Mouse (Mus musculus): ENCODE results near the gene Serpina6. TPM values are rescaled to one million over a fixed set of nuclear protein-coding genes. Genes with fewer than 3 reads are reported as not detected.

The Serpina6 gene
- 0.29 TPM in 1 of 2 replicates, not detected in the other for polyA plus RNA-seq (2012; rRNA removed)

GRCm38 (mm10) chr12:103656848-103657626, at the start of gene Serpina6:
TSS of gene Serpina6 (minus strand) at chr12:103657212.

GRCm38 (mm10) chr12:103695429-103695828, 38.4 kb upstream of the Serpina6 start, which contains the start of gene Serpina1f:
TSS of gene Serpina1f (minus strand) at chr12:103695529.

GRCm38 (mm10) chr12:103676039-103676438, 19.0 kb upstream of the Serpina6 start, which contains the start of gene Serpina16:
TSS of gene Serpina16 (minus strand) at chr12:103676139.

GRCm38 (mm10) chr12:103631203-103631612, 25.8 kb downstream of the Serpina6 start, which contains the start of gene Serpina10:
TSS of gene Serpina10 (minus strand) at chr12:103631444.

Other genes starting within 250 kb of the Serpina6 start
- 0.71 and 0.76 TPM in 2 replicates for gene 9330161L09Rik, start 249.4 kb downstream of the Serpina6 start, polyA plus RNA-seq (2012; rRNA removed)
- gene Ddx24, start 231.4 kb downstream of the Serpina6 start, polyA plus RNA-seq (2012; rRNA removed) = 46.0 and 53.9 TPM in 2 replicates
- gene Ifi27, start 223.0 kb downstream of the Serpina6 start, polyA plus RNA-seq (2012; rRNA removed) = 565 and 703 TPM in 2 replicates
- gene Ifi27l2a, start 213.5 kb downstream of the Serpina6 start, polyA plus RNA-seq (2012; rRNA removed) = 762 and 1,011 TPM in 2 replicates
- gene Ifi27l2b, start 200.0 kb downstream of the Serpina6 start, polyA plus RNA-seq (2012; rRNA removed) = 0.43 TPM in 1 of 2 replicates, not detected in the other
- gene Ppp4r4, start 124.9 kb downstream of the Serpina6 start, polyA plus RNA-seq (2012; rRNA removed) = 0.92 and 1.1 TPM in 2 replicates
- 0.05 TPM in 1 of 2 replicates, not detected in the other for gene Serpina10, start 25.8 kb downstream of the Serpina6 start, polyA plus RNA-seq (2012; rRNA removed)
- gene Serpina16, start 18.9 kb upstream of the Serpina6 start, polyA plus RNA-seq (2012; rRNA removed) = not detected in 2 replicates
- 0.08 and 0.15 TPM in 2 replicates for gene Serpina1f, start 38.3 kb upstream of the Serpina6 start, polyA plus RNA-seq (2012; rRNA removed)
- 0.96 and 2.1 TPM in 2 replicates for gene Serpina1d, start 116.4 kb upstream of the Serpina6 start, polyA plus RNA-seq (2012; rRNA removed)
- 1.9 and 8.0 TPM in 2 replicates for gene Serpina1b, start 173.2 kb upstream of the Serpina6 start, polyA plus RNA-seq (2012; rRNA removed)
- gene Serpina1a, start 206.3 kb upstream of the Serpina6 start, polyA plus RNA-seq (2012; rRNA removed) = 3.1 and 10.7 TPM in 2 replicates
- 0.98 and 4.0 TPM in 2 replicates for gene Serpina1c, start 247.7 kb upstream of the Serpina6 start, polyA plus RNA-seq (2012; rRNA removed)

Measured in ovary, adult 2 months (tissue).